Mouse (Mus musculus): ENCODE measurements around the gene Olfr622. TPM values are rescaled to one million over a fixed set of nuclear protein-coding genes. Genes with fewer than 3 reads are reported as not detected.

The Olfr622 gene
- polyA plus RNA-seq (2015; fragmentation: Nextera tagmentation; extraction: Ambion mirVana) = not detected in 2 replicates

- ATAC-seq (ENCODE audit: insufficient read depth, low FRiP score, low read depth) = no peak
- no peak within 1 kb of the TSS for H3K4me2 ChIP-seq
- H3K4me3 ChIP-seq (replicated peaks) = no peak within 1 kb of the TSS
- no peak within 1 kb of the TSS for H3K9ac ChIP-seq
- H3K4me1 ChIP-seq = no peaks in the 10 kb centered on the region
- no peaks in the 10 kb centered on the region for H3K36me3 ChIP-seq
- H3K9me3 ChIP-seq = no peaks in the 10 kb centered on the region
- WGBS = 78% methylated on average over 1 of the region's 1 CpGs
- H3K27me3 ChIP-seq (replicated peaks) = no peaks in the 10 kb centered on the region
- H3K27ac ChIP-seq = no peak within 1 kb of the TSS
These were observed at the start of gene Olfr622 for GRCm38 (mm10) chr7:103642602-103643001. Gene Olfr622 (minus strand): TSS chr7:103642702.

- no peaks in the 10 kb centered on the region for H3K27me3 ChIP-seq (replicated peaks)
- H3K4me3 ChIP-seq (replicated peaks) = no peak within 1 kb of the TSS
- no peak within 1 kb of the TSS for H3K27ac ChIP-seq
- no peak for ATAC-seq (ENCODE audit: insufficient read depth, low FRiP score, low read depth)
- no peaks in the 10 kb centered on the region for H3K36me3 ChIP-seq
- no peaks in the 10 kb centered on the region for H3K9me3 ChIP-seq
- no peaks in the 10 kb centered on the region for H3K4me1 ChIP-seq
- no peak within 1 kb of the TSS for H3K9ac ChIP-seq
- H3K4me2 ChIP-seq = no peak within 1 kb of the TSS
These were observed 39.9 kb upstream of the Olfr622 start, which contains the start of gene Olfr625-ps1 for GRCm38 (mm10) chr7:103682420-103682819. Gene Olfr625-ps1 (plus strand): TSS chr7:103682720.

- Histone ChIP-seq H3K9ac (no peak within 1 kb of the TSS), H3K9me3 (no peaks in the 10 kb centered on the region), H3K36me3 (no peaks in the 10 kb centered on the region), H3K27me3 (replicated peaks) (no peaks in the 10 kb centered on the region), H3K4me3 (replicated peaks) (no peak within 1 kb of the TSS), H3K27ac (no peak within 1 kb of the TSS), H3K4me1 (no peaks in the 10 kb centered on the region), H3K4me2 (no peak within 1 kb of the TSS)
- WGBS = 84% methylated on average over 2 of the region's 2 CpGs
- ATAC-seq (ENCODE audit: insufficient read depth, low FRiP score, low read depth) = no peak
These were observed 28.6 kb upstream of the Olfr622 start, which contains the start of gene Olfr624 for GRCm38 (mm10) chr7:103671091-103671490. Gene Olfr624 (minus strand): TSS chr7:103671191.

DNA sequence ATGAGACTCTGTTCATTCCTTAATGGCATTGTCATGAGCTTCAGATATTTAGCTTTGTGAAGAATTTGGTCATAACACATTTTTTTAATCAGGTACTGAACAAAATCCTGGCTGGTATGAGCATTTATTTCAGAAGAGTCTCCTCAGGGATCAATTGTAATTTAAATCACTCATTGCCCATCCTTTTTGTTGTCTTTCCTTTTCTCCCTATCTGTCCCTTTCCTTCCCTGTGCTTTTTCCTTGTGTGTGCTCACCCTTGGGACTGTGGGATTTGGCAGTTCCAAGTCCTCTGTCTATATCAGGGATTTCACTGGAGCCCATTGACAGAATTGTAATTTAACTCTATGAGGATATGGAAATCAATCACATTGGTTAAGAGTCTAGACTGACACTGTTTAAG is 21.1 kb upstream of the Olfr622 start, which contains the start of gene Olfr623:
Gene Olfr623, minus strand, starts transcription at position 101 of the 400 bp plus-strand sequence.
- ATAC-seq (ENCODE audit: insufficient read depth, low FRiP score, low read depth) = no peak
- Histone ChIP-seq H3K27ac (no peak within 1 kb of the TSS), H3K4me2 (no peak within 1 kb of the TSS), H3K4me3 (replicated peaks) (no peak within 1 kb of the TSS), H3K9ac (no peak within 1 kb of the TSS), H3K27me3 (replicated peaks) (no peaks in the 10 kb centered on the region), H3K36me3 (no peaks in the 10 kb centered on the region), H3K4me1 (no peaks in the 10 kb centered on the region), H3K9me3 (no peaks in the 10 kb centered on the region)

- Histone ChIP-seq H3K4me1 (no peaks in the 10 kb centered on the region), H3K4me3 (replicated peaks) (no peak overlapping the region), H3K27me3 (replicated peaks) (no peaks in the 10 kb centered on the region), H3K9ac (no peak overlapping the region), H3K4me2 (no peak overlapping the region), H3K9me3 (no peaks in the 10 kb centered on the region), H3K27ac (no peak overlapping the region), H3K36me3 (no peaks in the 10 kb centered on the region)
- WGBS = 79% methylated on average over 4 of the region's 4 CpGs
- no peak for ATAC-seq (ENCODE audit: insufficient read depth, low FRiP score, low read depth)
These were observed 1.6 kb upstream of the Olfr622 start for GRCm38 (mm10) chr7:103644070-103644469.

DNA sequence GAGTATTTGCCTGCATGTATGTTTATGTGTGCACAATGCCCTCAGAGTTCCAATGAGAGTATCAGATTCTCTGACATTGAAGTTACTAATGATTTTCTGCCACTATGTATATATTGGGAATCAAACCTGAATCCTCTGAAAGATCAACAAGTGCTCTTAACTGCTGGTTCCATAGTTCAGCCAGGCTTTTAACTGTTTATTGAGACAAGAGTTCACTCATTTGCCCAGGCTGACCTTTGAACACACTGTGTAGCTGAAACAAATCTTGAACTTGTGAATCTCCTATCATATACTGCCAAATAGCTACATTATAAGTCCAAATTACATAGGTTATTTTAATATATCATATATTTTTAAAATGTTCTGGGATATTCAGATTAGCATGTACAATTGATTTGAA is 5.7 kb downstream of the Olfr622 start:
- Histone ChIP-seq H3K9me3 (no peaks in the 10 kb centered on the region), H3K27me3 (replicated peaks) (no peaks in the 10 kb centered on the region), H3K4me3 (replicated peaks) (no peak overlapping the region), H3K27ac (no peak overlapping the region), H3K9ac (no peak overlapping the region), H3K4me1 (no peaks in the 10 kb centered on the region), H3K4me2 (no peak overlapping the region), H3K36me3 (no peaks in the 10 kb centered on the region)
- no peak for ATAC-seq (ENCODE audit: insufficient read depth, low FRiP score, low read depth)

- Histone ChIP-seq H3K36me3 (no peaks in the 10 kb centered on the region), H3K27me3 (replicated peaks) (no peaks in the 10 kb centered on the region), H3K4me3 (replicated peaks) (no peak within 1 kb of the TSS), H3K4me2 (no peak within 1 kb of the TSS), H3K9me3 (no peaks in the 10 kb centered on the region), H3K4me1 (no peaks in the 10 kb centered on the region), H3K9ac (no peak within 1 kb of the TSS), H3K27ac (no peak within 1 kb of the TSS)
- WGBS = 67% methylated on average over 2 of the region's 2 CpGs
- ATAC-seq (ENCODE audit: insufficient read depth, low FRiP score, low read depth) = no peak
These were observed 30.1 kb downstream of the Olfr622 start, which contains the start of gene Olfr620 for GRCm38 (mm10) chr7:103612434-103612833. Gene Olfr620 (minus strand): TSS chr7:103612534.

DNA sequence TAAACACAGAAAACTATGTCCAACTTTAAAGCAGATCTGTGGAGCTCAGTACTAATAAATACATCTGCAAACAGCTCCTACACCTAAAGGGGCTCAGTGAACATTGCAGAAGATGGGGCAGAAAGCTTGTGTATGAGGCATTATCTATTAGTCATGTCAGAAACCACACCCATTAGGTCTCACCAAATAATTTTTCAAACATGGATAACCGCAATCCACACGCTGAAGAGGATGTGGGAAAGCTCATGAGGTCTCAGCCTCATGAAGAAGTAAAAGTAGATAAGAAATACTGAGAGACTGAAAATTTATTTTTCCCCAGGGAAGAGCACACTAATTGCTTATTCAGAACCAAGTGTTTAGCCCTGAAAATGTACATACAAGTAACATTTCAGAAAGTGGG is 35.1 kb downstream of the Olfr622 start:
- Histone ChIP-seq H3K27me3 (replicated peaks) (no peaks in the 10 kb centered on the region), H3K4me3 (replicated peaks) (no peak overlapping the region), H3K9ac (no peak overlapping the region), H3K4me1 (no peaks in the 10 kb centered on the region), H3K4me2 (no peak overlapping the region), H3K36me3 (no peaks in the 10 kb centered on the region), H3K9me3 (no peaks in the 10 kb centered on the region), H3K27ac (no peak overlapping the region)
- WGBS = 74% methylated on average over 2 of the region's 2 CpGs
- no peak for ATAC-seq (ENCODE audit: insufficient read depth, low FRiP score, low read depth)

- no peak for ATAC-seq (ENCODE audit: insufficient read depth, low FRiP score, low read depth)
- Histone ChIP-seq H3K9me3 (no peaks in the 10 kb centered on the region), H3K36me3 (no peaks in the 10 kb centered on the region), H3K27me3 (replicated peaks) (no peaks in the 10 kb centered on the region), H3K4me2 (no peak within 1 kb of the TSS), H3K27ac (no peak within 1 kb of the TSS), H3K4me1 (no peaks in the 10 kb centered on the region), H3K4me3 (replicated peaks) (no peak within 1 kb of the TSS), H3K9ac (no peak within 1 kb of the TSS)
These were observed 42.2 kb downstream of the Olfr622 start, which contains the start of gene Olfr619 for GRCm38 (mm10) chr7:103600275-103600674. Gene Olfr619 (plus strand): TSS chr7:103600575.

- Histone ChIP-seq H3K4me3 (replicated peaks) (no peak within 1 kb of the TSS), H3K4me1 (no peaks in the 10 kb centered on the region), H3K27me3 (replicated peaks) (no peaks in the 10 kb centered on the region), H3K9ac (no peak within 1 kb of the TSS), H3K36me3 (no peaks in the 10 kb centered on the region), H3K9me3 (no peaks in the 10 kb centered on the region), H3K27ac (no peak within 1 kb of the TSS), H3K4me2 (no peak within 1 kb of the TSS)
- WGBS = 59% methylated on average over 2 of the region's 2 CpGs
- ATAC-seq (ENCODE audit: insufficient read depth, low FRiP score, low read depth) = no peak
These were observed 52.7 kb downstream of the Olfr622 start, which contains the start of gene Olfr618 for GRCm38 (mm10) chr7:103589803-103590202. Gene Olfr618 (plus strand): TSS chr7:103590103.

Other genes starting within 250 kb of the Olfr622 start
- gene Usp17lc, start 227.6 kb downstream of the Olfr622 start, polyA plus RNA-seq (2015; fragmentation: Nextera tagmentation; extraction: Ambion mirVana) = not detected in 2 replicates
- not detected in 2 replicates for gene Olfr605, start 197.3 kb downstream of the Olfr622 start, polyA plus RNA-seq (2015; fragmentation: Nextera tagmentation; extraction: Ambion mirVana)
- not detected in 2 replicates for gene Olfr606, start 193.7 kb downstream of the Olfr622 start, polyA plus RNA-seq (2015; fragmentation: Nextera tagmentation; extraction: Ambion mirVana)
- gene Olfr607, start 178.6 kb downstream of the Olfr622 start, polyA plus RNA-seq (2015; fragmentation: Nextera tagmentation; extraction: Ambion mirVana) = not detected in 2 replicates
- gene Olfr608, start 172.8 kb downstream of the Olfr622 start, polyA plus RNA-seq (2015; fragmentation: Nextera tagmentation; extraction: Ambion mirVana) = not detected in 2 replicates
- gene Olfr609, start 144.6 kb downstream of the Olfr622 start, polyA plus RNA-seq (2015; fragmentation: Nextera tagmentation; extraction: Ambion mirVana) = not detected in 2 replicates
- gene Olfr610, start 130.6 kb downstream of the Olfr622 start, polyA plus RNA-seq (2015; fragmentation: Nextera tagmentation; extraction: Ambion mirVana) = not detected in 2 replicates
- gene Olfr611, start 121.9 kb downstream of the Olfr622 start, polyA plus RNA-seq (2015; fragmentation: Nextera tagmentation; extraction: Ambion mirVana) = not detected in 2 replicates
- not detected in 2 replicates for gene Olfr612, start 100.0 kb downstream of the Olfr622 start, polyA plus RNA-seq (2015; fragmentation: Nextera tagmentation; extraction: Ambion mirVana)
- not detected in 2 replicates for gene Olfr613, start 94.6 kb downstream of the Olfr622 start, polyA plus RNA-seq (2015; fragmentation: Nextera tagmentation; extraction: Ambion mirVana)
- gene Olfr615, start 86.6 kb downstream of the Olfr622 start, polyA plus RNA-seq (2015; fragmentation: Nextera tagmentation; extraction: Ambion mirVana) = not detected in 2 replicates
- not detected in 2 replicates for gene Olfr616, start 73.6 kb downstream of the Olfr622 start, polyA plus RNA-seq (2015; fragmentation: Nextera tagmentation; extraction: Ambion mirVana)
- not detected in 2 replicates for gene Olfr617, start 69.6 kb downstream of the Olfr622 start, polyA plus RNA-seq (2015; fragmentation: Nextera tagmentation; extraction: Ambion mirVana)
- gene Olfr618, start 52.6 kb downstream of the Olfr622 start, polyA plus RNA-seq (2015; fragmentation: Nextera tagmentation; extraction: Ambion mirVana) = not detected in 2 replicates
- gene Olfr619, start 42.1 kb downstream of the Olfr622 start, polyA plus RNA-seq (2015; fragmentation: Nextera tagmentation; extraction: Ambion mirVana) = not detected in 2 replicates
- gene Olfr620, start 30.2 kb downstream of the Olfr622 start, polyA plus RNA-seq (2015; fragmentation: Nextera tagmentation; extraction: Ambion mirVana) = not detected in 2 replicates
- not detected in 2 replicates for gene Olfr623, start 21.0 kb upstream of the Olfr622 start, polyA plus RNA-seq (2015; fragmentation: Nextera tagmentation; extraction: Ambion mirVana)
- gene Olfr624, start 28.5 kb upstream of the Olfr622 start, polyA plus RNA-seq (2015; fragmentation: Nextera tagmentation; extraction: Ambion mirVana) = 0.03 and 0.04 TPM in 2 replicates
- not detected in 2 replicates for gene Olfr625-ps1, start 40.0 kb upstream of the Olfr622 start, polyA plus RNA-seq (2015; fragmentation: Nextera tagmentation; extraction: Ambion mirVana)
- not detected in 2 replicates for gene Olfr243, start 72.0 kb upstream of the Olfr622 start, polyA plus RNA-seq (2015; fragmentation: Nextera tagmentation; extraction: Ambion mirVana)
- not detected in 2 replicates for gene Olfr628, start 87.7 kb upstream of the Olfr622 start, polyA plus RNA-seq (2015; fragmentation: Nextera tagmentation; extraction: Ambion mirVana)
- not detected in 2 replicates for gene Olfr629, start 102.2 kb upstream of the Olfr622 start, polyA plus RNA-seq (2015; fragmentation: Nextera tagmentation; extraction: Ambion mirVana)
- not detected in 2 replicates for gene Olfr630, start 114.6 kb upstream of the Olfr622 start, polyA plus RNA-seq (2015; fragmentation: Nextera tagmentation; extraction: Ambion mirVana)
- not detected in 2 replicates for gene Olfr69, start 128.9 kb upstream of the Olfr622 start, polyA plus RNA-seq (2015; fragmentation: Nextera tagmentation; extraction: Ambion mirVana)
- not detected in 2 replicates for gene Olfr68, start 137.0 kb upstream of the Olfr622 start, polyA plus RNA-seq (2015; fragmentation: Nextera tagmentation; extraction: Ambion mirVana)
- not detected in 2 replicates for gene Olfr67, start 149.1 kb upstream of the Olfr622 start, polyA plus RNA-seq (2015; fragmentation: Nextera tagmentation; extraction: Ambion mirVana)
- 3,099 and 5,430 TPM in 2 replicates for gene Hbb-bt, start 171.3 kb upstream of the Olfr622 start, polyA plus RNA-seq (2015; fragmentation: Nextera tagmentation; extraction: Ambion mirVana)
- 8,336 and 14,080 TPM in 2 replicates for gene Hbb-bs, start 185.4 kb upstream of the Olfr622 start, polyA plus RNA-seq (2015; fragmentation: Nextera tagmentation; extraction: Ambion mirVana)
- not detected in 2 replicates for gene Hbb-bh2, start 197.8 kb upstream of the Olfr622 start, polyA plus RNA-seq (2015; fragmentation: Nextera tagmentation; extraction: Ambion mirVana)
- 4.5 and 5.1 TPM in 2 replicates for gene Hbb-bh1, start 200.5 kb upstream of the Olfr622 start, polyA plus RNA-seq (2015; fragmentation: Nextera tagmentation; extraction: Ambion mirVana)
- gene Hbb-y, start 210.5 kb upstream of the Olfr622 start, polyA plus RNA-seq (2015; fragmentation: Nextera tagmentation; extraction: Ambion mirVana) = 247 and 357 TPM in 2 replicates
- not detected in 2 replicates for gene Olfr66, start 243.6 kb upstream of the Olfr622 start, polyA plus RNA-seq (2015; fragmentation: Nextera tagmentation; extraction: Ambion mirVana)